Mouse (Mus musculus): ENCODE measurements around the gene Cox19. TPM values are rescaled to one million over a fixed set of nuclear protein-coding genes. Genes with fewer than 3 reads are reported as not detected.

Gene Cox19
- 10 to 100 TPM; 21.9 to 23.1 TPM for total RNA-seq (2023)

GRCm38 (mm10) chr5:139351134-139351533 lies at the start of gene Cox19:
Gene Cox19, minus strand, starts transcription at chr5:139351418.

DNA sequence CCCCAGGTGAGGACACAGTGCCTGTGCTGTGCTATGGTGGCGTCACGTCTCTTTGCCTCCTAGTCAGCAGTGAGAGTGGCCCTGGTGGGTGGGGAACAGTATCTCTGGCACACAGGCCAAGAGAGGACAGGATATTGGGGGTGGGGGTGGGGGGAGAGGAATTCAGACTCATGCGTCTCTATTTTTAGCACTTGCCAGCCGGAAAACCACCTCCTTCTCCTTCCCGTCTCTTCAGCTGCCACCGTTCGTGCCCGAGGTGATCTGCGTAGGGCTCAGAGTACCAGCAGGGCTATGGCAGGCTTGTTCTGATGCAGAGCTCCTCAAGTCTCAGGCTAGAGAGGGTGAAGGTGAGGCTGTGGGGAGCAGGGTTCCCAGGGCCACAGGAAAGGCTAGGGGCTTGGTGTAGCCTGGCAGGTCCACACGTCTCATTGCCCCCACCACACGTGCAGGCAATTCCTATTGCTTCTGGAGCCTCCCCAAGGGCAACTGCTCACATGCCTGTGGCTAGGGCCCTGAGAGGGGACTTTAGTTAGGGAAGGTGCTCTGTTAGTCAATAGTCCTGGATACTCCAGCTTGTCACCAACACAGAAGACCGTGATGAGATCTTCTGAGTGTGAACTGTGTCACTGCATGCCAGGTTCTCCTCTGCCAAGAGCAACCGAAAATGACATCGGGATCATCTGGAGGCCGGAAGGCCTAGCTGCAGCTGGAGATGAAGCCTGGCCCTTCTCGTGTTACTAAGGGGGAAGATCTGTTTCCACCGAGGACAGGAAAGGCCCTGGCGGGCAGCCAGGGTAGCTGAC lies 26.5 kb upstream of the Cox19 start, which contains the start of gene Gpr146:
Gene Gpr146, plus strand, starts transcription at position 230 of the 803 bp plus-strand sequence.

GRCm38 (mm10) chr5:139352317-139352716 lies 1.1 kb upstream of the Cox19 start, which contains the start of gene Cyp2w1:
Gene Cyp2w1, plus strand, starts transcription at chr5:139352617.

GRCm38 (mm10) chr5:139325395-139325966 lies 25.7 kb downstream of the Cox19 start, which contains the start of gene Adap1:
Gene Adap1, minus strand, starts transcription at chr5:139325622.

Other genes starting within 250 kb of the Cox19 start
- gene Prkar1b, start 201.4 kb downstream of the Cox19 start, total RNA-seq (2023), result under 1 TPM in 1 of 2 experiments, not detected in 1; 0.44 TPM
- 10 to 100 TPM; 19.1 to 22.5 TPM for gene Dnaaf5, start 201.2 kb downstream of the Cox19 start, total RNA-seq (2023)
- gene Sun1, start 150.8 kb downstream of the Cox19 start, total RNA-seq (2023), result 10 to 100 TPM; 64.3 to 70.7 TPM
- gene Get4, start 99.1 kb downstream of the Cox19 start, total RNA-seq (2023), result 10 to 100 TPM; 35.6 to 39.3 TPM
- 1 to 10 TPM; 6.6 to 7.2 TPM for gene Adap1, start 25.8 kb downstream of the Cox19 start, total RNA-seq (2023)
- not detected for gene Cyp2w1, start 1.2 kb upstream of the Cox19 start, total RNA-seq (2023)
- gene Gpr146, start 26.3 kb upstream of the Cox19 start, total RNA-seq (2023), result 10 to 100 TPM; 38.0 to 41.7 TPM
- gene C130050O18Rik, start 53.9 kb upstream of the Cox19 start, total RNA-seq (2023), result under 1 TPM; 0.23 to 0.77 TPM
- not detected for gene Gper1, start 71.7 kb upstream of the Cox19 start, total RNA-seq (2023)
- 1 to 10 TPM; 4.7 to 5.6 TPM for gene 3110082I17Rik, start 109.1 kb upstream of the Cox19 start, total RNA-seq (2023)
- gene Zfand2a, start 133.1 kb upstream of the Cox19 start, total RNA-seq (2023), result 10 to 100 TPM; 75.6 to 89.0 TPM
- gene Uncx, start 192.1 kb upstream of the Cox19 start, total RNA-seq (2023), result not detected

Data from T-cell, adult 66 days (primary cell).